Mouse (Mus musculus): ENCODE measurements around the gene Snx29. TPM values are rescaled to one million over a fixed set of nuclear protein-coding genes. Genes with fewer than 3 reads are reported as not detected.

Snx29 gene
- polyA plus RNA-seq, 1 experiment from 2014 or later: 8.2 TPM

DNA sequence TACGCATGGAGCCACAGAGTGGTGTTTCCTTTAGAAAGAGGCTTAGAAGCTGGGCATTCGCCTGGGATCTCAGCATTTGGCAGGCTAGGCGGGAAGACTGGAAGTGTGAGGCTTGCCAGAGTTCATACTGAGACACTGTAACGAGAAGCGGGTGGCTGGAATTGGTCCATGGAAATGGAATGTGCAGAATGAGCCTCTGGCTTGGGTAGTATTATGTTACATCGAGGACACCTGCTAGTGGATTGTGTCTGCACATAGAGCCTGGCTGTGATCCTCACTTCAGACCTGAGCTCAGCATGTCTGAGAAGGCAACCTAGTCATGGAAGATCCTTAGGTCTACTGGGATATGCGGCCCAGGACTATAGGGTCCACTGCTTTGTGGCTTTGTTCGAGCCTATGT is 209.9 kb downstream of the Snx29 start:
- 35% methylated on average over 8 of the region's 8 CpGs for WGBS
- H3K9ac ChIP-seq (ENCODE audit: low read length): no peak overlapping the region
- ATAC-seq (replicated peaks; ENCODE audit: extremely low read depth, insufficient read depth, low FRiP score): peak; percentile 94

DNA sequence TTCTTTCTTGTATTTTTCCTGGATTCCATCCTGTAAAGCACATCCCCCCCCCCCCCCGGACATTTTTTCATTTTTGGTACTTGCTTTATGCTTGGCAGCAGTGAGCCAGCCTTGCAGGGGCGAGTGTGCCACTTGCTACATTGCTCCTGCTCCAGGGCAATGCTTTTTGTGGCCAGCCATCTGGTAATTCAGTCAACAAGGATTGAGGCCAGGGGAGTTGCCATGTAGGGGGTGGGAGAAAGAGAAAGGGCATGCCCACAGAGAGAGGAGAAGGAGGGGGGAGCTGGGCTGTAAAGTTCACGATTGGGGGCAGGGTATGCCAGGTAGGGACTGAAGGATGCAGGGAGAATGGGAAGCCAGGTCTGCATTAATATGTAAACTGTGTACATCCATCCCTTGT is 210.7 kb downstream of the Snx29 start:
- no peaks in the 10 kb centered on the region for H3K36me3 ChIP-seq (ENCODE audit: control insufficient read depth, insufficient read depth)
- H3K9me3 ChIP-seq (replicated peaks; ENCODE audit: control insufficient read depth, low read length): no peaks in the 10 kb centered on the region
- H3K27me3 ChIP-seq (ENCODE audit: control insufficient read depth, insufficient read depth, low read length): no peaks in the 10 kb centered on the region
- H3K27ac ChIP-seq (ENCODE audit: low read length): no peak overlapping the region
- H3K9ac ChIP-seq (ENCODE audit: low read length): no peak overlapping the region
- no peak for ATAC-seq (replicated peaks; ENCODE audit: extremely low read depth, insufficient read depth, low FRiP score)
- WGBS: 88% methylated on average over 3 of the region's 3 CpGs
- peaks cover 33% of the 10 kb centered on the region for H3K4me1 ChIP-seq (ENCODE audit: control insufficient read depth, insufficient read depth, low read length)
- H3K4me3 ChIP-seq (ENCODE audit: low read length): no peak overlapping the region
- no peak overlapping the region for H3K4me2 ChIP-seq (ENCODE audit: low read depth, low read length)

More for the DNA sequence above, 209.9 kb downstream of the Snx29 start:
- Histone ChIP-seq H3K4me2 (ENCODE audit: low read depth, low read length) (no peak overlapping the region), H3K9me3 (replicated peaks; ENCODE audit: control insufficient read depth, low read length) (no peaks in the 10 kb centered on the region), H3K4me1 (ENCODE audit: control insufficient read depth, insufficient read depth, low read length) (peaks cover 33% of the 10 kb centered on the region), H3K27ac (ENCODE audit: low read length) (peak overlapping the region; percentile 81), H3K4me3 (ENCODE audit: low read length) (no peak overlapping the region), H3K36me3 (ENCODE audit: control insufficient read depth, insufficient read depth) (no peaks in the 10 kb centered on the region), H3K27me3 (ENCODE audit: control insufficient read depth, insufficient read depth, low read length) (no peaks in the 10 kb centered on the region)

DNA sequence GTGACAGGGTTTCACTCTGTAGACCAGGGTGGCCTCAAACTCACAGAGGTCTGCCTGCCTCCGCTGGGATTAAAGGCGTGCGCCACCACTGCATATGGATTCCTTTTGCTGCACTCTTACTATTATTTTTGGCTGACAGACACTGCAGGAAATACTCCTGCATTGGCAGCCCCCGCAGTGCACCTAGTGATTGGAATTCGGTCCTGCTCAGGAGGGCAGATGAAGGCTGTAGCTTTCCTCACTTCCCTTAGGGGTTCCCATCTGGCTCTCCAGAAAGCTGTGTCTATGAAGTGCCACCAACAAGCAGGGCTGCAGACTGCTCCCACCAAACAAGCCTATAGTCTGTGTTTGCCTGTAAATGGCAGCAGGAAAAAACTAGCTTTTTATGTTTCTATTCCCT is 215.0 kb downstream of the Snx29 start:
- WGBS: 33% methylated on average over 5 of the region's 5 CpGs
- Histone ChIP-seq H3K27ac (ENCODE audit: low read length) (no peak overlapping the region), H3K36me3 (ENCODE audit: control insufficient read depth, insufficient read depth) (no peaks in the 10 kb centered on the region), H3K4me3 (ENCODE audit: low read length) (no peak overlapping the region), H3K9me3 (replicated peaks; ENCODE audit: control insufficient read depth, low read length) (no peaks in the 10 kb centered on the region), H3K4me2 (ENCODE audit: low read depth, low read length) (no peak overlapping the region), H3K4me1 (ENCODE audit: control insufficient read depth, insufficient read depth, low read length) (peaks cover 20% of the 10 kb centered on the region), H3K27me3 (ENCODE audit: control insufficient read depth, insufficient read depth, low read length) (no peaks in the 10 kb centered on the region), H3K9ac (ENCODE audit: low read length) (no peak overlapping the region)
- no peak for ATAC-seq (replicated peaks; ENCODE audit: extremely low read depth, insufficient read depth, low FRiP score)

- Histone ChIP-seq H3K9ac (ENCODE audit: low read length) (no peak overlapping the region), H3K4me3 (ENCODE audit: low read length) (no peak overlapping the region), H3K27me3 (ENCODE audit: control insufficient read depth, insufficient read depth, low read length) (no peaks in the 10 kb centered on the region), H3K27ac (ENCODE audit: low read length) (no peak overlapping the region), H3K9me3 (replicated peaks; ENCODE audit: control insufficient read depth, low read length) (no peaks in the 10 kb centered on the region), H3K4me2 (ENCODE audit: low read depth, low read length) (no peak overlapping the region), H3K36me3 (ENCODE audit: control insufficient read depth, insufficient read depth) (no peaks in the 10 kb centered on the region), H3K4me1 (ENCODE audit: control insufficient read depth, insufficient read depth, low read length) (peaks cover 20% of the 10 kb centered on the region)
- no peak for ATAC-seq (replicated peaks; ENCODE audit: extremely low read depth, insufficient read depth, low FRiP score)
- 50% methylated on average over 3 of the region's 3 CpGs for WGBS
Observed at GRCm38 (mm10) chr16:11538191-11538590, 215.5 kb downstream of the Snx29 start.

- H3K36me3 ChIP-seq (ENCODE audit: control insufficient read depth, insufficient read depth): no peaks in the 10 kb centered on the region
- H3K4me2 ChIP-seq (ENCODE audit: low read depth, low read length): no peak overlapping the region
- no peak overlapping the region for H3K4me3 ChIP-seq (ENCODE audit: low read length)
- peaks cover 17% of the 10 kb centered on the region for H3K4me1 ChIP-seq (ENCODE audit: control insufficient read depth, insufficient read depth, low read length)
- no peak overlapping the region for H3K9ac ChIP-seq (ENCODE audit: low read length)
- ATAC-seq (replicated peaks; ENCODE audit: extremely low read depth, insufficient read depth, low FRiP score): no peak
- H3K27ac ChIP-seq (ENCODE audit: low read length): no peak overlapping the region
- no peaks in the 10 kb centered on the region for H3K27me3 ChIP-seq (ENCODE audit: control insufficient read depth, insufficient read depth, low read length)
- H3K9me3 ChIP-seq (replicated peaks; ENCODE audit: control insufficient read depth, low read length): no peaks in the 10 kb centered on the region
Observed at GRCm38 (mm10) chr16:11540961-11541360, 218.3 kb downstream of the Snx29 start.

DNA sequence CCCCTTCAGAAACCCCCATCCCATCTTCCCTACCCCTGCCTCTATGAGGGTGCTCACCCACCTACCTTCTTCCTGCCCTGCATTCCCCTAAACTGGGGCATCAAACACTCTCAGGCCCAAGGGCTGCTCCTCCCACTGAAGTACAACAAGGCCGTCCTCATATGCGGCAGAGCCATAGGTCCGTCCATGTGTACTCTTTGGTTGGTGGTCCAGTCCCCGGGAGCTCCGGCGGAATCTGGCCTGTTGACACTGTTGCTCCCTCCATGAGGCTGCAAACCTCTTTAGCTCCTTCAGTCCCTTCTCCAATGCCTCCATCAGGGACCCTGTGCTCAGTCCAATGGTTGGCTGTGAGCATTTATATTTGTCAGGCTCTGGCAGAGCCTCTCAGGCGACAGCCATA is 219.1 kb downstream of the Snx29 start:
- Histone ChIP-seq H3K27ac (ENCODE audit: low read length) (no peak overlapping the region), H3K4me2 (ENCODE audit: low read depth, low read length) (no peak overlapping the region)

GRCm38 (mm10) chr16:11550043-11550725 is 227.5 kb downstream of the Snx29 start:
- H3K4me2 ChIP-seq (ENCODE audit: low read depth, low read length): no peak overlapping the region
- no peaks in the 10 kb centered on the region for H3K4me1 ChIP-seq (ENCODE audit: control insufficient read depth, insufficient read depth, low read length)
- no peaks in the 10 kb centered on the region for H3K36me3 ChIP-seq (ENCODE audit: control insufficient read depth, insufficient read depth)
- ATAC-seq (replicated peaks; ENCODE audit: extremely low read depth, insufficient read depth, low FRiP score): no peak
- 85% methylated on average over 8 of the region's 8 CpGs for WGBS
- H3K9ac ChIP-seq (ENCODE audit: low read length): no peak overlapping the region
- no peak overlapping the region for H3K27ac ChIP-seq (ENCODE audit: low read length)
- H3K9me3 ChIP-seq (replicated peaks; ENCODE audit: control insufficient read depth, low read length): no peaks in the 10 kb centered on the region
- H3K4me3 ChIP-seq (ENCODE audit: low read length): no peak overlapping the region
- H3K27me3 ChIP-seq (ENCODE audit: control insufficient read depth, insufficient read depth, low read length): no peaks in the 10 kb centered on the region

More for the DNA sequence above, 219.1 kb downstream of the Snx29 start:
- Histone ChIP-seq H3K9me3 (replicated peaks; ENCODE audit: control insufficient read depth, low read length) (no peaks in the 10 kb centered on the region), H3K9ac (ENCODE audit: low read length) (no peak overlapping the region), H3K4me3 (ENCODE audit: low read length) (no peak overlapping the region), H3K36me3 (ENCODE audit: control insufficient read depth, insufficient read depth) (no peaks in the 10 kb centered on the region), H3K27me3 (ENCODE audit: control insufficient read depth, insufficient read depth, low read length) (no peaks in the 10 kb centered on the region), H3K4me1 (ENCODE audit: control insufficient read depth, insufficient read depth, low read length) (peaks cover 12% of the 10 kb centered on the region)
- no peak for ATAC-seq (replicated peaks; ENCODE audit: extremely low read depth, insufficient read depth, low FRiP score)
- 79% methylated on average over 7 of the region's 7 CpGs for WGBS

- 75% methylated on average over 2 of the region's 2 CpGs for WGBS
- Histone ChIP-seq H3K27me3 (ENCODE audit: control insufficient read depth, insufficient read depth, low read length) (no peaks in the 10 kb centered on the region), H3K9ac (ENCODE audit: low read length) (no peak overlapping the region), H3K4me1 (ENCODE audit: control insufficient read depth, insufficient read depth, low read length) (peaks cover 7% of the 10 kb centered on the region; the same call in 1 of the 2 replicates), H3K4me3 (ENCODE audit: low read length) (no peak overlapping the region), H3K27ac (ENCODE audit: low read length) (no peak overlapping the region), H3K9me3 (replicated peaks; ENCODE audit: control insufficient read depth, low read length) (no peaks in the 10 kb centered on the region), H3K36me3 (ENCODE audit: control insufficient read depth, insufficient read depth) (no peaks in the 10 kb centered on the region), H3K4me2 (ENCODE audit: low read depth, low read length) (no peak overlapping the region)
- ATAC-seq (replicated peaks; ENCODE audit: extremely low read depth, insufficient read depth, low FRiP score): no peak
Observed at GRCm38 (mm10) chr16:11561714-11562113, 239.0 kb downstream of the Snx29 start.

- Histone ChIP-seq H3K9ac (ENCODE audit: low read length) (no peak overlapping the region), H3K9me3 (replicated peaks; ENCODE audit: control insufficient read depth, low read length) (no peaks in the 10 kb centered on the region), H3K4me1 (ENCODE audit: control insufficient read depth, insufficient read depth, low read length) (peaks cover 7% of the 10 kb centered on the region; the same call in 1 of the 2 replicates), H3K4me3 (ENCODE audit: low read length) (no peak overlapping the region), H3K36me3 (ENCODE audit: control insufficient read depth, insufficient read depth) (no peaks in the 10 kb centered on the region), H3K4me2 (ENCODE audit: low read depth, low read length) (no peak overlapping the region), H3K27ac (ENCODE audit: low read length) (no peak overlapping the region), H3K27me3 (ENCODE audit: control insufficient read depth, insufficient read depth, low read length) (no peaks in the 10 kb centered on the region)
- no peak for ATAC-seq (replicated peaks; ENCODE audit: extremely low read depth, insufficient read depth, low FRiP score)
- WGBS: 41% methylated on average over 4 of the region's 4 CpGs
Observed at GRCm38 (mm10) chr16:11563846-11564245, 241.1 kb downstream of the Snx29 start.
